27 mouse cellular contexts compared by ENCODE assay signal in genomic region chr19:10339271-10339670, GRCm38 (mm10). TPM values are rescaled to one million over a fixed set of nuclear protein-coding genes. Genes with fewer than 3 reads are reported as not detected.
DNase-seq lines count a peak whose midpoint lies in the region; ATAC-seq and TF ChIP-seq lines count a peak whose summit lies in the region.
"Had no signal": no experiment of that assay in that cellular context is flagged by ENCODE, and none has a peak within 500 bp of the region (broad histone marks: within the 10 kb centered on the region; RNA-seq: fewer than 3 reads in every experiment).

No protein-coding gene starts in this region.

- H3K27me3 ChIP-seq in forebrain, embryonic 12.5 days: peaks cover 33% of the 10 kb centered on the region; the same call in 1 of the 2 replicates
- no peaks in the 10 kb centered on the region; the same call in 1 of the 2 replicates for H3K27me3 ChIP-seq in forebrain, postnatal 0 days (ENCODE audit: insufficient read depth, low read length)
- no peaks in the 10 kb centered on the region; the same call in 1 of the 2 replicates for H3K27me3 ChIP-seq in intestine, embryonic 15.5 days (replicated peaks)
- H3K27me3 ChIP-seq in intestine, postnatal 0 days (replicated peaks; ENCODE audit: control insufficient read depth, insufficient read depth, low read length): 0 out of 2 replicates have a peak, but pooled peaks cover 3% of the 10 kb centered on the region
- H3K27me3 ChIP-seq in midbrain, embryonic 11.5 days (ENCODE audit: control insufficient read depth, insufficient read depth, low read length): no peaks in the 10 kb centered on the region
- peaks cover 68% of the 10 kb centered on the region for H3K27me3 ChIP-seq in embryonic facial prominence, embryonic 10.5 days (replicated peaks; ENCODE audit: low read depth, poor library complexity, severe bottlenecking)

- no peaks in the 10 kb centered on the region for H3K9me3 ChIP-seq in forebrain, embryonic 12.5 days
- H3K9me3 ChIP-seq in forebrain, postnatal 0 days (ENCODE audit: low read length): no peaks in the 10 kb centered on the region
- no peaks in the 10 kb centered on the region for H3K9me3 ChIP-seq in intestine, embryonic 15.5 days
- H3K9me3 ChIP-seq in intestine, postnatal 0 days (ENCODE audit: control insufficient read depth): no peaks in the 10 kb centered on the region
- H3K9me3 ChIP-seq in midbrain, embryonic 11.5 days (ENCODE audit: control insufficient read depth, low read length): no peaks in the 10 kb centered on the region
- H3K9me3 ChIP-seq in embryonic facial prominence, embryonic 10.5 days: no peaks in the 10 kb centered on the region
- H3K9me3 ChIP-seq: heart, embryonic 13.5 days; limb, embryonic 10.5 days; liver, embryonic 15.5 days; lung, embryonic 15.5 days; megakaryocyte, embryonic 14.5 days had no signal

- H3K27ac ChIP-seq in forebrain, embryonic 12.5 days: peak overlapping the region; percentile 56; the same call in 1 of the 2 replicates
- no peak overlapping the region for H3K27ac ChIP-seq in forebrain, postnatal 0 days (ENCODE audit: low read depth, low read length)
- H3K27ac ChIP-seq in intestine, embryonic 15.5 days: 0 out of 2 replicates have a peak overlapping the region, but pooled peaks have one; percentile 32
- no peak overlapping the region; the same call in 1 of the 2 replicates for H3K27ac ChIP-seq in intestine, postnatal 0 days (ENCODE audit: low read depth, low read length)
- no peak overlapping the region for H3K27ac ChIP-seq in midbrain, embryonic 11.5 days (ENCODE audit: low read depth, low read length)
- no peak overlapping the region for H3K27ac ChIP-seq in embryonic facial prominence, embryonic 10.5 days (replicated peaks)
- H3K27ac ChIP-seq: heart, embryonic 13.5 days; limb, embryonic 10.5 days; liver, embryonic 15.5 days; lung, embryonic 15.5 days; stomach, postnatal 0 days had no signal

- DNase-seq in forebrain, postnatal 0 days: no peak
- DNase-seq in midbrain, embryonic 11.5 days (ENCODE audit: low spot score, missing footprints): no peak
- DNase-seq in spleen, adult 18-20 months: no peak
- DNase-seq in Muller cell, postnatal 12 days (ENCODE audit: inconsistent ontology term): no peak
- DNase-seq in embryonic facial prominence, embryonic 10.5 days (ENCODE audit: low spot score): no peak
- DNase-seq: adrenal gland, postnatal 14 days; cerebellum, adult 11 months; cerebellum, adult 9-11 months; gastrocnemius, postnatal 14 days; heart, adult 18-20 months; heart, postnatal 14 days; kidney, adult 8-10 months; kidney, postnatal 10 days; liver; lung, postnatal 36 days; right cerebral cortex, adult 18-20 months; thymus, adult 2 months had no signal

- no peak for TF ChIP-seq CTCF in forebrain, postnatal 0 days (IDR thresholded peaks at IDR 0.05; ENCODE audit: low read depth)
- TF ChIP-seq CTCF in intestine, postnatal 0 days (IDR thresholded peaks at IDR 0.05; ENCODE audit: low read depth): no peak

- peaks cover 30% of the 10 kb centered on the region for H3K4me1 ChIP-seq in forebrain, embryonic 12.5 days
- no peaks in the 10 kb centered on the region for H3K4me1 ChIP-seq in forebrain, postnatal 0 days (ENCODE audit: insufficient read depth)
- peaks cover 5% of the 10 kb centered on the region for H3K4me1 ChIP-seq in intestine, embryonic 15.5 days (replicated peaks)
- no peaks in the 10 kb centered on the region for H3K4me1 ChIP-seq in intestine, postnatal 0 days (replicated peaks; ENCODE audit: control insufficient read depth, insufficient read depth, low read length)
- H3K4me1 ChIP-seq in midbrain, embryonic 11.5 days (ENCODE audit: control insufficient read depth, insufficient read depth, low read length): peaks cover 9% of the 10 kb centered on the region; the same call in 1 of the 2 replicates
- peaks cover 30% of the 10 kb centered on the region for H3K4me1 ChIP-seq in embryonic facial prominence, embryonic 10.5 days
- H3K4me1 ChIP-seq: liver, embryonic 15.5 days had no signal

- WGBS in forebrain, embryonic 12.5 days: under 1% methylated on average over 5 of the region's 5 CpGs
- WGBS in forebrain, postnatal 0 days: 7% methylated on average over 5 of the region's 5 CpGs
- WGBS in intestine, embryonic 15.5 days: 28% methylated on average over 5 of the region's 5 CpGs
- 33% methylated on average over 5 of the region's 5 CpGs for WGBS in intestine, postnatal 0 days
- WGBS in midbrain, embryonic 11.5 days: 3% methylated on average over 5 of the region's 5 CpGs
- 12% methylated on average over 5 of the region's 5 CpGs for WGBS in embryonic facial prominence, embryonic 10.5 days

- no peak overlapping the region for H3K9ac ChIP-seq in forebrain, embryonic 12.5 days
- no peak overlapping the region for H3K9ac ChIP-seq in forebrain, postnatal 0 days
- no peak overlapping the region for H3K9ac ChIP-seq in intestine, embryonic 15.5 days
- H3K9ac ChIP-seq in intestine, postnatal 0 days (ENCODE audit: low read depth, low read length): no peak overlapping the region
- peak overlapping the region; percentile 9; the same call in 1 of the 2 replicates for H3K9ac ChIP-seq in midbrain, embryonic 11.5 days (ENCODE audit: low read length)
- H3K9ac ChIP-seq: heart, embryonic 13.5 days; liver, embryonic 15.5 days; lung, embryonic 15.5 days had no signal

- H3K36me3 ChIP-seq in forebrain, embryonic 12.5 days (replicated peaks): no peaks in the 10 kb centered on the region
- no peaks in the 10 kb centered on the region for H3K36me3 ChIP-seq in forebrain, postnatal 0 days (ENCODE audit: insufficient read depth)
- no peaks in the 10 kb centered on the region for H3K36me3 ChIP-seq in intestine, embryonic 15.5 days
- H3K36me3 ChIP-seq in intestine, postnatal 0 days (ENCODE audit: control insufficient read depth, insufficient read depth): no peaks in the 10 kb centered on the region
- H3K36me3 ChIP-seq in midbrain, embryonic 11.5 days (ENCODE audit: control insufficient read depth, insufficient read depth, low read length): no peaks in the 10 kb centered on the region
- no peaks in the 10 kb centered on the region for H3K36me3 ChIP-seq in embryonic facial prominence, embryonic 10.5 days (replicated peaks)
- H3K36me3 ChIP-seq: heart, embryonic 13.5 days; limb, embryonic 10.5 days; liver, embryonic 15.5 days; lung, embryonic 15.5 days had no signal

- ATAC-seq in forebrain, embryonic 12.5 days (ENCODE audit: low FRiP score): no peak
- ATAC-seq in forebrain, postnatal 0 days: no peak
- no peak for ATAC-seq in intestine, embryonic 15.5 days
- ATAC-seq in intestine, postnatal 0 days: no peak
- ATAC-seq in midbrain, embryonic 11.5 days (ENCODE audit: low FRiP score): no peak; the same call in 1 of the 2 replicates

- no peak overlapping the region for H3K4me3 ChIP-seq in forebrain, embryonic 12.5 days (replicated peaks)
- H3K4me3 ChIP-seq in forebrain, postnatal 0 days (ENCODE audit: low read depth, low read length): no peak overlapping the region
- no peak overlapping the region for H3K4me3 ChIP-seq in intestine, embryonic 15.5 days (replicated peaks)
- no peak overlapping the region for H3K4me3 ChIP-seq in intestine, postnatal 0 days (ENCODE audit: low read depth, low read length)
- no peak overlapping the region for H3K4me3 ChIP-seq in midbrain, embryonic 11.5 days (ENCODE audit: low read depth, low read length)
- H3K4me3 ChIP-seq in embryonic facial prominence, embryonic 10.5 days: no peak overlapping the region
- H3K4me3 ChIP-seq: heart, embryonic 13.5 days; limb, embryonic 10.5 days; liver, embryonic 15.5 days; lung, embryonic 15.5 days; megakaryocyte, embryonic 14.5 days had no signal

- H3K4me2 ChIP-seq in forebrain, embryonic 12.5 days: no peak overlapping the region
- no peak overlapping the region for H3K4me2 ChIP-seq in forebrain, postnatal 0 days (ENCODE audit: low read depth)
- no peak overlapping the region for H3K4me2 ChIP-seq in intestine, embryonic 15.5 days (replicated peaks)
- no peak overlapping the region for H3K4me2 ChIP-seq in intestine, postnatal 0 days (replicated peaks; ENCODE audit: low read depth)
- no peak overlapping the region for H3K4me2 ChIP-seq in midbrain, embryonic 11.5 days
- H3K4me2 ChIP-seq: heart, embryonic 13.5 days; liver, embryonic 15.5 days; lung, embryonic 15.5 days had no signal

RNA-seq across cellular contexts. Expression of gene Dagla, which starts 34.6 kb away (rescaled TPM):
- polyA plus RNA-seq in forebrain, embryonic 12.5 days (2016; fragmentation: Nextera tagmentation; extraction: Ambion mirVana): 3.6 TPM in 2 replicates
- total RNA-seq in forebrain, postnatal 0 days (2014; rRNA removed): 17.4 and 21.8 TPM in 2 replicates
- 8.2 and 11.2 TPM in 2 replicates for polyA plus RNA-seq in forebrain, postnatal 0 days (2015; fragmentation: Nextera tagmentation; extraction: Ambion mirVana)
- 3.5 and 3.6 TPM in 2 replicates for polyA plus RNA-seq in intestine, embryonic 15.5 days (2015; fragmentation: Nextera tagmentation; extraction: Ambion mirVana)
- 1.3 TPM in 2 replicates for polyA plus RNA-seq in intestine, postnatal 0 days (2015; fragmentation: Nextera tagmentation; extraction: Ambion mirVana)
- 1.2 and 1.3 TPM in 2 replicates for polyA plus RNA-seq in midbrain, embryonic 11.5 days (2014; fragmentation: Nextera tagmentation; extraction: Ambion mirVana)
- 2.2 and 2.4 TPM in 2 replicates for polyA plus RNA-seq in embryonic facial prominence, embryonic 10.5 days (2016; fragmentation: Nextera tagmentation; extraction: Ambion mirVana)
- total RNA-seq: common myeloid progenitor, adult 5-6 weeks had no signal

RNA-seq across cellular contexts. Expression of gene Syt7, which starts 49.6 kb away (rescaled TPM):
- polyA plus RNA-seq in forebrain, embryonic 12.5 days (2016; fragmentation: Nextera tagmentation; extraction: Ambion mirVana): 2.7 and 5.5 TPM in 2 replicates
- total RNA-seq in forebrain, postnatal 0 days (2014; rRNA removed): 91.6 and 110 TPM in 2 replicates
- 14.9 and 19.2 TPM in 2 replicates for polyA plus RNA-seq in forebrain, postnatal 0 days (2015; fragmentation: Nextera tagmentation; extraction: Ambion mirVana)
- 1.7 and 3.1 TPM in 2 replicates for polyA plus RNA-seq in intestine, embryonic 15.5 days (2015; fragmentation: Nextera tagmentation; extraction: Ambion mirVana)
- polyA plus RNA-seq in intestine, postnatal 0 days (2015; fragmentation: Nextera tagmentation; extraction: Ambion mirVana): 1.9 TPM in 2 replicates
- polyA plus RNA-seq in midbrain, embryonic 11.5 days (2014; fragmentation: Nextera tagmentation; extraction: Ambion mirVana): 3.0 and 3.9 TPM in 2 replicates
- 0.44 and 0.64 TPM in 2 replicates for polyA plus RNA-seq in embryonic facial prominence, embryonic 10.5 days (2016; fragmentation: Nextera tagmentation; extraction: Ambion mirVana)
- total RNA-seq: common myeloid progenitor, adult 5-6 weeks had no signal

Comparison
In these comparisons a context has a peak if more than half of its experiments do, and no peak if none do; other contexts are left out.
1. H3K27ac ChIP-seq: peak in forebrain, embryonic 12.5 days (single experiment) and intestine, embryonic 15.5 days (single experiment); none in forebrain, postnatal 0 days (single experiment), intestine, postnatal 0 days (single experiment), midbrain, embryonic 11.5 days (single experiment) and embryonic facial prominence, embryonic 10.5 days (single experiment).